Mouse (Mus musculus): ENCODE data around the gene Zfp30. TPM values are rescaled to one million over a fixed set of nuclear protein-coding genes. Genes with fewer than 3 reads are reported as not detected.

The Zfp30 gene
- polyA plus RNA-seq, 2 experiments from 2014 or later, result 0.15 to 0.45 TPM

- no peak for ATAC-seq
These were observed 53.0 kb downstream of the Zfp30 start for GRCm38 (mm10) chr7:29836816-29837215.

DNA sequence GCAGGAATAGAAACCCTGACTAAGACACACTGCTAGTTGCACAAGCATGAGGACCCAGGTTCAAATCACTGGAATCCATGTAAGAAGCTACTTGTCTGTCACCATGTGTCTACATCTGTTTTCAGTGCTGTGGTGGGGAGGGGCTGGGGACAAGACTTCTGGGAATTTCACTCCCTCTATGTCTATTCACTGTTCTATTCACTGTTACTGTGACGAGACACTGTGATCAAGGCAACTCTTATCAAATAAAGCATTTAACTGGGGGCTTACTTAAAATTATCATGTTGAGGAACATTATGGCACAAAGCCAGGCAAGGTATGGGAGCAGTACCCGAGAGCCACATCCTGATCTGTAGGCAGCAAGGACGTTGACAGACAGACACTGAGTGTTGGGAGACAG lies 55.5 kb downstream of the Zfp30 start:
- ATAC-seq, result no peak

DNA sequence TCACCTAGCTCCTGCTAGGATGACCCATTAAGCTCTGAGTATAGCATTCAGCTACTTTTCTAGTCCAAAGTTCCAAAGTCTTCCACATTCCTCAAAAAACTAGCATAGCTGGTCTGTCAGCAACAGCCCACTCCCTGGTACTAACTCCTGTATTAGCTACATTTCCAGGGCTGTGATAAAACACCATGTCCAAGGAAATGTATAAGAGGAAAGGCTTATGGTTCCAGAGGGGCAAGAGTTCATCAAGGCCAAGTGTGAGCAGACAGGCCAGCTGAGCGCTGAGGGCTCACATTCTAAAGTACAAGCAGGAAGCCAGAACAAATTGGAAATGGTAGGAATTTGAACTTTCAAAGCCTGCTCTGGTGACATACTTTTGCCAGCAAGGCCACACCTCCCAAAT lies 58.3 kb downstream of the Zfp30 start:
- ATAC-seq, result no peak

Other genes starting within 250 kb of the Zfp30 start
- gene Catsperg2, start 57.0 kb upstream of the Zfp30 start, polyA plus RNA-seq (2017; shearing (Covaris generic)), result not detected
- gene Zfp84, start 15.4 kb upstream of the Zfp30 start, polyA plus RNA-seq (2017; shearing (Covaris generic)), result 10 to 100 TPM; 10.1 to 16.9 TPM
- gene Zfp790, start 32.1 kb downstream of the Zfp30 start, polyA plus RNA-seq (2017; shearing (Covaris generic)), result 10 to 100 TPM; 12.7 to 17.4 TPM
- gene Zfp940, start 69.7 kb downstream of the Zfp30 start, polyA plus RNA-seq (2017; shearing (Covaris generic)), result 1 to 10 TPM; 5.3 to 7.4 TPM
- gene Zfp420, start 76.0 kb downstream of the Zfp30 start, polyA plus RNA-seq (2017; shearing (Covaris generic)), result 1 to 10 TPM; 4.6 to 5.2 TPM
- 1 to 10 TPM; 6.5 to 6.6 TPM for gene Zfp27, start 122.6 kb downstream of the Zfp30 start, polyA plus RNA-seq (2017; shearing (Covaris generic))
- gene Zfp383, start 124.2 kb downstream of the Zfp30 start, polyA plus RNA-seq (2017; shearing (Covaris generic)), result 1 to 10 TPM in 1 of 2 experiments, under 1 TPM in 1; 0.64 to 1.2 TPM
- 1 to 10 TPM; 4.0 to 4.5 TPM for gene Zfp74, start 170.1 kb downstream of the Zfp30 start, polyA plus RNA-seq (2017; shearing (Covaris generic))
- gene Zfp568, start 200.0 kb downstream of the Zfp30 start, polyA plus RNA-seq (2017; shearing (Covaris generic)), result 1 to 10 TPM; 1.0 to 1.5 TPM

All from activated CD4-positive, CD25-positive, alpha-beta regulatory T cell, adult 4 months (primary cell).